Mouse (Mus musculus) forebrain, embryonic 15.5 days (tissue): ENCODE measurements around the gene Slc25a45. TPM values are rescaled to one million over a fixed set of nuclear protein-coding genes. Genes with fewer than 3 reads are reported as not detected.
"Not testable (repeated sequence)": the region's sequence is repeated elsewhere in the genome, so short reads cannot be mapped to it uniquely, and the experiment has no call there.

Experiments used
- ATAC-seq: fragments of 200-750 bp; cut with Nextera tagmentation; replicated peaks from 2 replicates; pipeline ENCODE4 v1.8.0; 2017; ENCODE audit warnings: mild to moderate bottlenecking, moderate TSS enrichment, moderate library complexity
- H3K27ac ChIP-seq: fragments of 300-500 bp; sonication (generic); replicated peaks from 2 replicates; pipeline ENCODE4 v1.5.1; 2015; ENCODE audit warnings: mild to moderate bottlenecking, inconsistent platforms
- H3K27me3 ChIP-seq: fragments of 300-500 bp; sonication (generic); 2 replicates; pipeline ENCODE4 v1.6.1; 2015; ENCODE audit warnings: inconsistent platforms
- H3K36me3 ChIP-seq: fragments of 300-500 bp; sonication (generic); 2 replicates; pipeline ENCODE4 v1.6.1; 2015; ENCODE audit warnings: mild to moderate bottlenecking, inconsistent platforms
- H3K4me1 ChIP-seq: fragments of 300-500 bp; sonication (generic); 2 replicates; pipeline ENCODE4 v1.6.1; 2015; ENCODE audit warnings: inconsistent platforms
- H3K4me2 ChIP-seq: fragments of 300-500 bp; sonication (generic); replicated peaks from 2 replicates; pipeline ENCODE4 v1.6.1; 2015; ENCODE audit warnings: mild to moderate bottlenecking, inconsistent platforms
- H3K4me3 ChIP-seq: fragments of 300-500 bp; sonication (generic); 2 replicates; pipeline ENCODE4 v1.5.1; 2015; ENCODE audit warnings: mild to moderate bottlenecking, inconsistent platforms
- H3K9ac ChIP-seq: fragments of 300-500 bp; sonication (generic); replicated peaks from 2 replicates; pipeline ENCODE4 v1.6.1; 2015; ENCODE audit warnings: mild to moderate bottlenecking, inconsistent platforms
- H3K9me3 ChIP-seq: fragments of 300-500 bp; sonication (generic); 2 replicates; pipeline ENCODE4 v1.6.1; 2016; ENCODE audit warnings: inconsistent platforms
- WGBS: fragments of 180-500 bp; shearing (Covaris S2); methylation state at CpG from one replicate; pipeline ENCODE4 v1.1.7; 2015; ENCODE audit warnings: mixed read lengths; 5-methylcytosine and 5-hydroxymethylcytosine counted together
- polyA plus RNA-seq: library from polyadenylated mRNA; unstranded; fragments of >200 nt; fragmentation: Nextera tagmentation; extraction: Ambion mirVana; gene quantifications from 2 replicates; pipeline ENCODE4 v1.2.1, GENCODE M21; 2015

Slc25a45 gene
- polyA plus RNA-seq, 1 experiment from 2014 or later: 1.7 TPM

DNA sequence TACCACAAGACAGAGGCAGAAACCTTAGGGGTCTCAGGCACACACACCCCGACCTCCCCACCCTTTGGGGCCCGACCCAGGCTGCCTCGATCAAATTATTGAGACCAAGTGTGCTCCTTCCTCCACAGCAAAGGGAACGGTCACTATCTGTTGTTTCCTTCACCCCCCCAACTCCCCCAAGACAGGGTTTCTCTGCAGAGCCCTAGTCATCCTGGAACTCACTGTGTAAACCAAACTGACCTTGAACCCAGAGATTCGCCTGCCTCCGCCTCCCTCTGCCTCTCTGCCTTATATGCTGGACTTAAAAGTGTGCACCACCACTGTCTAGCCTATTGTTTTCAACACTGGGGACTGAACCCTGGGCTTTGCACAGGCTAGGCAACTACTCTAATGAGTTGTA, 5.9 kb upstream of the Slc25a45 start:
- 60% methylated on average over 6 of the region's 6 CpGs for WGBS

GRCm38 (mm10) chr19:5872528-5872927, 5.1 kb upstream of the Slc25a45 start:
- Histone ChIP-seq H3K9me3 (no peaks in the 10 kb centered on the region), H3K36me3 (peaks cover 11% of the 10 kb centered on the region; the same call in 1 of the 2 replicates), H3K27ac (no peak overlapping the region), H3K4me1 (peaks cover 27% of the 10 kb centered on the region), H3K4me2 (no peak overlapping the region), H3K4me3 (no peak overlapping the region), H3K27me3 (no peaks in the 10 kb centered on the region), H3K9ac (no peak overlapping the region)
- no peak for ATAC-seq
- 93% methylated on average over 4 of the region's 4 CpGs for WGBS

More for the DNA sequence above, 5.9 kb upstream of the Slc25a45 start:
- H3K4me2 ChIP-seq: no peak overlapping the region
- no peaks in the 10 kb centered on the region for H3K9me3 ChIP-seq
- peaks cover 11% of the 10 kb centered on the region; the same call in 1 of the 2 replicates for H3K36me3 ChIP-seq
- H3K27me3 ChIP-seq: no peaks in the 10 kb centered on the region
- H3K27ac ChIP-seq: no peak overlapping the region
- no peak overlapping the region for H3K4me3 ChIP-seq
- no peak overlapping the region for H3K9ac ChIP-seq
- H3K4me1 ChIP-seq: peaks cover 27% of the 10 kb centered on the region
- no peak for ATAC-seq

GRCm38 (mm10) chr19:5872931-5873556, 4.6 kb upstream of the Slc25a45 start:
- no peaks in the 10 kb centered on the region for H3K9me3 ChIP-seq
- H3K4me3 ChIP-seq: no peak overlapping the region
- peaks cover 29% of the 10 kb centered on the region for H3K4me1 ChIP-seq
- no peak overlapping the region for H3K27ac ChIP-seq
- peaks cover 11% of the 10 kb centered on the region; the same call in 1 of the 2 replicates for H3K36me3 ChIP-seq
- no peak overlapping the region for H3K4me2 ChIP-seq
- H3K9ac ChIP-seq: no peak overlapping the region
- WGBS: 91% methylated on average over 19 of the region's 19 CpGs
- H3K27me3 ChIP-seq: no peaks in the 10 kb centered on the region
- no peak for ATAC-seq

- H3K27ac ChIP-seq: no peak overlapping the region
- WGBS: 6% methylated on average over 13 of the region's 13 CpGs
- peak overlapping the region; percentile 66 for H3K4me2 ChIP-seq
- no peak for ATAC-seq
- H3K36me3 ChIP-seq: no peaks in the 10 kb centered on the region
- H3K4me1 ChIP-seq: peaks cover 33% of the 10 kb centered on the region
- peak overlapping the region; percentile 79 for H3K9ac ChIP-seq
- H3K4me3 ChIP-seq: peak overlapping the region; percentile 66
- no peaks in the 10 kb centered on the region for H3K9me3 ChIP-seq
- H3K27me3 ChIP-seq: no peaks in the 10 kb centered on the region
Observed at GRCm38 (mm10) chr19:5874391-5874968, 3.1 kb upstream of the Slc25a45 start.

- H3K9me3 ChIP-seq: no peaks in the 10 kb centered on the region
- no peaks in the 10 kb centered on the region for H3K27me3 ChIP-seq
- H3K4me1 ChIP-seq: peaks cover 33% of the 10 kb centered on the region
- H3K4me3 ChIP-seq: peak within 1 kb of the TSS; percentile 66
- peak within 1 kb of the TSS; percentile 75 for H3K27ac ChIP-seq
- ATAC-seq: peak; percentile 93
- H3K36me3 ChIP-seq: no peaks in the 10 kb centered on the region
- H3K9ac ChIP-seq: peak within 1 kb of the TSS; percentile 79
- H3K4me2 ChIP-seq: peak within 1 kb of the TSS; percentile 66
- under 1% methylated on average over 37 of the region's 37 CpGs for WGBS
Observed at GRCm38 (mm10) chr19:5874969-5875480, 2.6 kb upstream of the Slc25a45 start, which contains the start of gene Frmd8. Gene Frmd8, minus strand, starts transcription at chr19:5875274.

DNA sequence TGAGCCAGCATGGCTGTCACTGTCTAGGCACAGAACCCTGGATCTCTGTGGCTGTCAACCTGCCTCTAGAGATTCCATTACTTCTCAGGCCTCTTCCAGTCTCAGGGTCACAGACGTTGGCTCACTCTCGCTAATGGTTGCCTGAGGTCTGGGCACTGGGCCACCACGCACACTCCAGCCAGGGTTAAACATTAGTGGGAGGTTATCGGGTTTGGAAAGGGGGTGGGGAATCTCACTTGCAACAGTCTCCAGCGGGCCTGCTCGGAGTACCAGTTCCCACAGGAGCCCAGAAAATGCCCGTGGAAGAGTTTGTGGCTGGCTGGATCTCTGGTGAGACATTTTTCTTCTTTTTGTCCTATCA, 734 bp downstream of the Slc25a45 start:
- H3K4me2 ChIP-seq: no peak overlapping the region
- no peaks in the 10 kb centered on the region for H3K36me3 ChIP-seq
- no peaks in the 10 kb centered on the region for H3K9me3 ChIP-seq
- WGBS: 69% methylated on average over 7 of the region's 7 CpGs
- no peak for ATAC-seq
- H3K9ac ChIP-seq: peak overlapping the region; percentile 10; the same call in 1 of the 2 replicates
- H3K27me3 ChIP-seq: no peaks in the 10 kb centered on the region
- H3K4me1 ChIP-seq: peaks cover 27% of the 10 kb centered on the region
- H3K27ac ChIP-seq: no peak overlapping the region
- no peak overlapping the region for H3K4me3 ChIP-seq

DNA sequence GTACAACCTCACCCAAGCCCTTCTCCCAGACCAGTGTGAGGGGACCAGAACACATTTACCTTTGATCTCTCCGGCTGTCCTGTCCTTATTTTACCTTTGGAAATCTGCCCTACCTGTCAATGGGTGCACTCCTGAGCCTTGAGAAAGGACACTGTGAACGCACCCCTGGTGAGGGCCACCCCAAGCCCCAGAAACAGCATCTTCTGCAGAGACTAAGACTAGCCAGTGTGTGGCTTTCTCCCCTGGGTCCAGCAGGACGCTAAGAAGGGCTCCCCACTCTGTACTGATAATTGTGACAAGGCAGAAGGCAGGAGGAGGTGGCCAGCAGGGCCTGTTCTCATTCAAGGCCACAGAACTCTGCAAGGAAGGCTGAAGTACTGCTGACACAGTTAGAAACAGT, 1.3 kb downstream of the Slc25a45 start:
- H3K27ac ChIP-seq: no peak overlapping the region
- no peak for ATAC-seq
- WGBS: 84% methylated on average over 3 of the region's 3 CpGs
- H3K4me1 ChIP-seq: peaks cover 21% of the 10 kb centered on the region
- H3K9me3 ChIP-seq: no peaks in the 10 kb centered on the region
- no peaks in the 10 kb centered on the region for H3K27me3 ChIP-seq
- H3K4me3 ChIP-seq: no peak overlapping the region
- no peak overlapping the region for H3K9ac ChIP-seq
- no peak overlapping the region for H3K4me2 ChIP-seq
- no peaks in the 10 kb centered on the region for H3K36me3 ChIP-seq

GRCm38 (mm10) chr19:5879735-5880134, 2.1 kb downstream of the Slc25a45 start:
- Histone ChIP-seq H3K4me2 (no peak overlapping the region), H3K9me3 (no peaks in the 10 kb centered on the region), H3K4me1 (peaks cover 13% of the 10 kb centered on the region), H3K27ac (no peak overlapping the region), H3K4me3 (no peak overlapping the region), H3K36me3 (no peaks in the 10 kb centered on the region), H3K9ac (no peak overlapping the region), H3K27me3 (no peaks in the 10 kb centered on the region)
- 89% methylated on average over 7 of the region's 7 CpGs for WGBS
- no peak for ATAC-seq

DNA sequence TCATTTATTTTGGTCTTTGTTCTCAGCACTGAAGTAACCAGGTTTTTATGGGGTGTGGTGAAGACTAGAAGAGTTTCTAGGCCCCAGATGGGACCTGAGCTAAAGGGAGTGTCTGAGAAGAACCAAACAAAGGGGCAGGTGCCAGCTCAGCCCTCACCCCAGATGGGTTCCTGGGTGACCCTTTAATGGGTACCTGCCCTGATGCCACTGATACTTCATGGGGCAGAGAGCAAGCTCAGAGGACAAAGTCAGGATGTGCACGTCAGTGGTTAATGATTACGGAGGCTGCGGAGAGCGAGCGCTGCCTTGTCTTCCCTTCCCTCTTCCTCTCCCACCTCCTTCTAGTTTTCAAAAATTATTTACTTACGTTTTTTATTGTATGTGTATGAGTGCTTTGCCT, 3.5 kb downstream of the Slc25a45 start:
- Histone ChIP-seq H3K4me3 (no peak overlapping the region), H3K36me3 (no peaks in the 10 kb centered on the region), H3K27ac (no peak overlapping the region), H3K9ac (no peak overlapping the region), H3K9me3 (no peaks in the 10 kb centered on the region), H3K4me1 (peaks cover 7% of the 10 kb centered on the region), H3K4me2 (no peak overlapping the region), H3K27me3 (no peaks in the 10 kb centered on the region)
- ATAC-seq: no peak
- 95% methylated on average over 6 of the region's 6 CpGs for WGBS

DNA sequence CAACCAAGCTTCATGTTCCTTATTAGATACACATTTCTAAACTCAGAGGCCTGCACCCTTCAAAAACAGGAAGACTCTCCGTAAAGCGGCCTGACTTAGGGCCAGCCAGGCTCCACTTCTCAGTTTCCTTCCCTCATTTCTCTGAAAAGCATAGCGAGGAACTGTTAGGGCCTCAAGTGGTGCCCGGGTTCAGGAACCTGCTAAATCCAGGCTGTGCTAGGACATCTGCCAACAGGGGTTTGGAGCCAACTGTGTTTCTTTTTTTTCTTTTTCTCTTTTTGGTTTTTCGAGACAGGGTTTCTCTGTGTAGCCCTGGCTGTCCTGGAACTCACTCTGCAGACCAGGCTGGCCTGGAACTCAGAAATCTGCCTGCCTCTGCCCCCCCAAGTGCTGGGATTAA, 4.5 kb downstream of the Slc25a45 start:
- 82% methylated on average over 5 of the region's 5 CpGs for WGBS
- not testable (repeated sequence) for H3K9ac ChIP-seq, H3K4me2 ChIP-seq, H3K27me3 ChIP-seq, H3K27ac ChIP-seq, H3K4me3 ChIP-seq, H3K4me1 ChIP-seq, H3K9me3 ChIP-seq, H3K36me3 ChIP-seq, ATAC-seq

GRCm38 (mm10) chr19:5883935-5884334, 6.3 kb downstream of the Slc25a45 start:
- Histone ChIP-seq H3K36me3 (no peaks in the 10 kb centered on the region), H3K27ac (no peak overlapping the region), H3K9me3 (no peaks in the 10 kb centered on the region), H3K4me2 (no peak overlapping the region), H3K4me3 (no peak overlapping the region), H3K27me3 (no peaks in the 10 kb centered on the region), H3K9ac (no peak overlapping the region), H3K4me1 (no peaks in the 10 kb centered on the region)
- WGBS: 61% methylated on average over 1 of the region's 1 CpGs
- no peak for ATAC-seq

GRCm38 (mm10) chr19:5885838-5886237, 8.2 kb downstream of the Slc25a45 start:
- Histone ChIP-seq H3K9ac (no peak overlapping the region), H3K4me2 (no peak overlapping the region), H3K27me3 (no peaks in the 10 kb centered on the region), H3K27ac (no peak overlapping the region), H3K36me3 (no peaks in the 10 kb centered on the region), H3K9me3 (no peaks in the 10 kb centered on the region), H3K4me3 (no peak overlapping the region), H3K4me1 (no peaks in the 10 kb centered on the region)
- 58% methylated on average over 4 of the region's 4 CpGs for WGBS
- ATAC-seq: no peak
